Mouse (Mus musculus): Measurements from ENCODE around the gene Nek8.
"Not testable (repeated sequence)": the region's sequence is repeated elsewhere in the genome, so short reads cannot be mapped to it uniquely, and the experiment has no call there.

Gene Nek8

GRCm38 (mm10) chr11:78140665-78141064, 35.8 kb downstream of the Nek8 start:
- no peak for DNase-seq

GRCm38 (mm10) chr11:78138023-78138422, 38.5 kb downstream of the Nek8 start:
- DNase-seq = no peak

GRCm38 (mm10) chr11:78137584-78137983, 38.9 kb downstream of the Nek8 start:
- DNase-seq = no peak

GRCm38 (mm10) chr11:78136132-78136531, 40.3 kb downstream of the Nek8 start:
- DNase-seq = no peak

GRCm38 (mm10) chr11:78135314-78135713, 41.2 kb downstream of the Nek8 start:
- DNase-seq = not testable (repeated sequence)

GRCm38 (mm10) chr11:78134344-78134743, 42.1 kb downstream of the Nek8 start:
- no peak for DNase-seq

GRCm38 (mm10) chr11:78133915-78134314, 42.6 kb downstream of the Nek8 start:
- DNase-seq = no peak

- no peak for DNase-seq
Measured at GRCm38 (mm10) chr11:78129458-78129857, 47.0 kb downstream of the Nek8 start.

GRCm38 (mm10) chr11:78126739-78127138, 49.7 kb downstream of the Nek8 start:
- DNase-seq = no peak

GRCm38 (mm10) chr11:78125691-78126090, 50.8 kb downstream of the Nek8 start:
- no peak for DNase-seq

GRCm38 (mm10) chr11:78123782-78124181, 52.7 kb downstream of the Nek8 start:
- no peak for DNase-seq

GRCm38 (mm10) chr11:78122815-78123214, 53.7 kb downstream of the Nek8 start:
- DNase-seq = no peak

- peak in 1 of 2 experiments; percentile 30 for DNase-seq
Measured at GRCm38 (mm10) chr11:78121176-78121575, 55.3 kb downstream of the Nek8 start.

- DNase-seq = no peak
Measured at GRCm38 (mm10) chr11:78119898-78120297, 56.6 kb downstream of the Nek8 start.

- no peak for DNase-seq
Measured at GRCm38 (mm10) chr11:78118467-78118866, 58.0 kb downstream of the Nek8 start.

- no peak for DNase-seq
Measured at GRCm38 (mm10) chr11:78116146-78116410, 60.4 kb downstream of the Nek8 start.
